Mouse (Mus musculus) cerebellum, adult 9-10 months (tissue): ENCODE measurements around the gene Pex5.
"Not testable (repeated sequence)": the region's sequence is repeated elsewhere in the genome, so short reads cannot be mapped to it uniquely, and the experiment has no call there.

Experiments used
- DNase-seq: peaks from one replicate; pipeline ENCODE4 v3.0.0; 2022

Gene Pex5

GRCm38 (mm10) chr6:124426604-124427003 is 11.7 kb upstream of the Pex5 start:
- no peak for DNase-seq

DNA sequence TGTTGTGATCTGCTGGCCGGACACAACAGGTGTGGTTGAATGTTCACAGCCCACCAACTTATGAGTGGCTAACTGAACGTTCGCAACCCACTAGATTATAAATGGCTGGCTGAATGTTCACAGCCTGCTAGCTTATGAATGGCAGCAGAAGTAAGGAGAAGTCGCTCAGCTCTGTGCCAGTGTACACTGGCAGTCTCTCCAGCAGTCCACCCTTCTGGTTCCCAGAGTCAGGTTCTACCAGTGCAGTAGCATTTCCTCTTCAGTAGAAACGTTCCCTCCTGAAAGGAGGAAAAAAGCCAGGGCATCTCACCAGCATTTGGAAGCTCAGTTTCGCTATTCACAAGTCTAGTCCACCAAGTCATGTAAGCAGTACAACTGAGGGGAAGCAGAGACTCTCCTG is 10.7 kb upstream of the Pex5 start:
- DNase-seq: no peak

DNA sequence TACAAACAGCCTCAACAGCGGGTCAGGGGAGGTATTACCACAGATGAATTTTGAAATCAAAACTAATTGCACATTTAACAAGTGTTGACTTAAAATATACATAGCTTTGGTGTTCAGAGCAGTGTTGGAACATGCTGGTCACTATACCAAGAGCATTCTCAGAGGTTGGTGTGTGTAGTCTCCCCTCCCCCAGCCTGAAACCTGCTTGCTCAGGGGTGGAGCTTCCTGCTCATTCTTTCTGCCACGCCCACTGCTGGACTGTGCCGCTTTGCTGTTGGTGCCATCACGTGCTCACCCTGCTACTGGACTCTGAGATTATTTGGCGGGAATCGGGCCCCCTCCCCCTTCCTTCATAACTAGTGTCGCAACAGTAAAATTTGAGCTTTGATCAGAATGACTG is 10.2 kb upstream of the Pex5 start:
- DNase-seq: not testable (repeated sequence)

GRCm38 (mm10) chr6:124424068-124424498 is 9.2 kb upstream of the Pex5 start:
- DNase-seq: no peak

DNA sequence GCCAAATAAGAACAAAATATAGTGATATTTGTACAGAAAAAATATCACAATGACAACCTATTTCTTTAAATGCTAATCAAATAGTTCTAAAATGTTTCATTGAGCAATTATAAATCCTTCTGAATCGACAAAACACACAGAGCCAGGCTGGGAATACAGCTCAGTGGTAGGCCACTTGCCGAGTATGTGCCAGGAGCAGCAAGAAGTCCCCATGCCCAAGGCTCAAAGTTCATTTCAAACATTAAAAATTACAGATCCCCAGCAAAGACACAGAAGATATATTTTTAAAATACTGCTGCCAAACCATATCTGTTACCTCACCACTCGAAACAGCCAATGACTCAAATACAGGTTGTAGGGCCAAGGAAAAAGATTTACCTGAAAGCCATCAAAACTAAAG is 3.8 kb upstream of the Pex5 start:
- no peak for DNase-seq

GRCm38 (mm10) chr6:124415347-124416088 is 651 bp upstream of the Pex5 start:
- peak; percentile 95 for DNase-seq

GRCm38 (mm10) chr6:124414150-124414926 is 529 bp downstream of the Pex5 start:
- DNase-seq: peak; percentile 76

GRCm38 (mm10) chr6:124413770-124414149 is 1.1 kb downstream of the Pex5 start:
- no peak for DNase-seq

GRCm38 (mm10) chr6:124408355-124408754 is 6.5 kb downstream of the Pex5 start:
- DNase-seq: no peak

DNA sequence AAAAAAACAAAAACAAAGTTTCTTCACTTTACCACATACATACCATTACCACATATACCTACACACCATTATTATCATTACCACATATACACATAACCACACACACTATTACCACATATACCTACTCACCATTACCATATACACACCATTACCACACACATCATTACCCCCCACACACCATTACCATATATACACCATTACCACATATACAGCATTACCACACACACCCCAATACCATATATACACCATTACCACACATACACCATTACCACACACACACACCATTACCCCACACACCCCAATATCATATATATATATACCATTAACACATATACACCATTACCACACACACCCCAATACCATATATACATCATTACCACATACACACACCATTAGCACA is 7.7 kb downstream of the Pex5 start:
- no peak for DNase-seq

GRCm38 (mm10) chr6:124406326-124406725 is 8.5 kb downstream of the Pex5 start:
- no peak for DNase-seq

DNA sequence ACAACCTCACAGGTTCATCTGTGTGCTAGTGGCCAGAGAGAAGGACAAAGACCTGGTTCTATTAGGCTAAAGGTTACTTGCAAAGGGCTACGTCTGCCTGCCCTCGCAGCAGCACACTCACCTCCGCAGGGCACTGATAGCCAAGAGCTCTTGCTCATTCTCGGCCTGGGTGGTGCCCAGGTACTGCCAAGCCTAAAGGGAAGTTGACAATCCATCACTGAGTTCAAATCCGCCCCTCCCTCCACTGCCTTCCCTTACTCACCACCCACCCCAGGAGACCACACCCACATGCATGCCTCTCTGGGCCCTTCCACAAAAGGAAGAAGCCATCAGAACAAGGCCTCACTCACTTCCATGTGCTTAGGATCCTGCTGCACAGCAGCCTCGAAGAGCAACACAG is 15.1 kb downstream of the Pex5 start:
- no peak for DNase-seq

DNA sequence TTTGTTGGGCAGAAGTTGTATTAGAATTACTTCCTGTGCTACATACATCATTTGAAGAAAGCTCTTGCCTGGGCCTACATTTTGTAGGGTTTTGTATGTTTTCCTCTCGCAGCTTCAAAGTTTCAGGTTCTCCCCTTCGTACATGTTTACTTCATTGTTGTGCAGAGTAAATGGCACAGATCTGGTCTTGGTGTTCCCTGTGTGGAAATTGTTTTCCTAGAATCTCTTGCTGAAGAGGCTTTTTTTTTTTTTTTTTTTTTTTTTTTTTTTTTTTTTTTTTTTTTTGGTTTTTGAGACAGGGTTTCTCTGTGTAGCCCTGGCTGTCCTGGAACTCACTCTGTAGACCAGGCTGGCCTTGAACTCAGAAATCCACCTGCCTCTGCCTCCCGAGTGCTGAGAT is 19.9 kb downstream of the Pex5 start:
- not testable (repeated sequence) for DNase-seq

DNA sequence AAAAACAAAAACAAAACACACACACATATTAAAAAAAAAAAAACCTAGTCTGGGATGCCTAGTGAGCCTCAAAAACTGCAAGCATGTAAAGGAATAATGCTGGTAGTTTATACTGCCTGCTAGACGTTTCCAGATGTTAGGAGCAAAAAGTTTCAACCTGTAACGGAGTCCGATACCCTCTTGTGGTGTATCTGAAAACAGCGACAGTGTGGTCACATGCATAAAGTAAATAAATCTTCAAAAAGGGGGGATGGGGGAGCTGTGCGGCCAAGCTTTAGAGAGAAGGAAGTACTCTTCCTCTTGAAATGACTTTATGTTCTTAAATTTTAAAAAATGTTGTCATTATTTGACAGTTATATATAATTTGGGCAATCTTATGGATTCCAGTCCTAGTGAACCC is 34.7 kb downstream of the Pex5 start:
- DNase-seq: no peak

- DNase-seq: peak; percentile 41
Observed at GRCm38 (mm10) chr6:124379331-124379730, 35.5 kb downstream of the Pex5 start.

DNA sequence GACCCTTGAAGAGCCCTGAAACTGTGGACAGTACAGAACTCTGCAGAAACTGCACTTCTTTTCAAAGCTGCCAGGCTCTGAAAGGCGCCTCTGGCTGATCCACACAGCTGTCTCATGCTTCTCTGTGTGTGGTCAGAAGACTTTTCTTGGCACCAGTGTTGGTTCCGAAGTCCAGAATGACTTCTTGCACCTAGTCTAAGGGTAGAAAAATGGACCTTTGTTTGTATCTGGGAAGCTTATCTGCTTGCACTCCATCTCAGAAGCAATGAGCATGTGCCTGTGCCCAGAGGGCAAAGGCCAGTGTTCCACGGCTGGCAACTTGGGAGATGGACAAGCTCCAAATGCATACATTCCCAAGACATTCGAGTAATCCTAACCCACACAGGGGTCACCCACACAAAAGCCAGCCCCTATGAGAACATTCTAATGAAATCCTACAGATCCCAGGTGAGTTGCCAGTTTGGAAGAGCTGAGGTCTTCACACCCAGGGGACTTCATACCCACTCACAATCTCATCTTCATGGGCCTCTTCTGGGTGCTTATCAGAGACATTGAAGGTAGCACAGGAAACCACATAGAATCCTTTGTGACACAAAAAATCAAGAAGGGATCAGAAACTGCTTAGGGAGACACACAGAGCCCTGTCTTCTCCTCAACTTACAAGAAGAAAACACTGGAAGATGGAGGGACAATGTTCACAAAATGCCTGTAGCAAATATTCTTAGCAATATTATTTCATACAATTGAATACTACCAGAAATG is 37.2 kb downstream of the Pex5 start:
- DNase-seq: no peak

DNA sequence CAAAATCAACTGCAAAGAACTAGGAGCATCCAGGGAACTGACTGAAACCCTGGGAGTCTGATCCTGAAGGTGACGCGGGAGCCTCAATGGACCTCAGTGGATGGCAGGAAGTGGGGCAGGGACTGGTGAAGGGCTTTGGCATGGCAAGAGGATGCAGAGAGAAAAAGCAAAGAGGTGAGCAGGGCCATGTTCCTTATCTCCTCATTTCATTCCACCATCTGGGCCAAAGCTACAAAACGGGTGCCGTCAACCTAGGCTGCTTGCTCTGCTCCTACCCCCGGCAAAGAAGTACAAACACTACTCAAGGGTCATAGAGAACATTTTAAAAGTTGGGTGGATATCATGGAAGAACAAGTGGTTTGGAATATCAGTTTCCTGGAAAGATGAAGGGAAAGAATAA is 38.6 kb downstream of the Pex5 start:
- DNase-seq: no peak

GRCm38 (mm10) chr6:124375435-124375884 is 39.4 kb downstream of the Pex5 start:
- DNase-seq: no peak

DNA sequence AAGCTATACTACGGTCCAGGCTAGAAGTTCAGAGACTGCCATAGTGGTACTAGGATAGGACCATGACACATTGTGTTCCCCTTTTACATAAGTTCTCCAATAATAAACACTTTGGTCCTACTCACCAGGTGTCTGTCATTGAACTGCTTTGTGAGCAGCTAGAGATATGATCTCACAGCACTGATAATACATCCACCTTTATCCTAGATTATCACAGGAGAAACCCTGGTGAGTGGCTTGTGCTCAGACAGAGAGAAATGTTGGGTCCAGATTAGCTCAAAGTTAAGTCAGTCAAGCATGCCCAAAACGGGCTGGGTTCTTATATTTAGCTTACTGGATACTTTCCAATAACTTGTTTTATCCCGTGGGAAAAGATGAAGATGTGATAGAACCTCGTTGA is 40.2 kb downstream of the Pex5 start:
- DNase-seq: no peak

DNA sequence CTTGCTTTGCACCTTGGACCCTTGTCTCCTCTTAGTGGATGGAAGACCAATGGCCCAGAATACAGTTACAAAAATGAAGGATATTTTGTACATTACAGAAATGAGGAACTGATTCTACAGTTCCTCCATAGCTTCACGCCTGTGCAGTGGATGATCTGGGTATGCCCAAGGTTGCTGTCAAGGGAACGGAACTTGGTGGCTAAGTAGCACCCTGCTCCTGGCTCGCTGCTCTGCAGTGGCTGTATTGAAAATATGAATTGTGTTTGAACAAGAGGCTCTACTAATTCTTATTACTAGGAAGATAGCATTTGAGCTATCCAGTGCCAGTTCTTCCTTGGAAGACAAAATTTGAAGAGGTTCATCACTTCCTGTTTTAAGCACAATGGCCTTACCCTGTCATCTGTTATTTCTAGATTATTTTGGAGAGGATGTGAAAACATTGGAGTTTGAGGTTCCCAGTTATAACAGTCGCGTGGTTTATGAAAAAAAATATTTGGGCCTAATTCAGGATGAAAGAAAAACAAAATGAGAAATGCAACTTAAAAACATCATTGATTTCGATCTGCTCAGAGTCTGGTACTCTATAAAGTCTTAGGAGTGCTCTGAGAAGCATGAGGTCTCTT is 41.2 kb downstream of the Pex5 start:
- no peak for DNase-seq

DNA sequence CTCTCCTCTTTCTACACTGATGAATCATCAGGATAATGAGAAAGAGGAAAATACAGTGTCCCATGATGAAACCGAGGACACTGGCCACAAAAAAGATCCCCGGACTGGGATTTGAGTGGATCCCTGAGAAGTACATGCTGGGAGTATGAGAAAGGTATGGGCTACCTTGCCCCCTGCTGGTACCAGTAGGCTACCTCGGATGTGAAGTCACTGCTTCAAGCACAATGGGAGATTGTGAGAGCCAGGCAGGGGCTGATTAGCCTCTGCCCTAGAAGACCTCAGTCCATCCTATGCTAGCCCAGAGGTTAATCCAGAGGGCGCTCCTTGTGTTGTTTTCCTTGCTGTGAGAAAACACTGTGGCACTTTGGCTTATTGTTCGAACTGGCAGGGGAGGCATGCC is 50.5 kb downstream of the Pex5 start:
- DNase-seq: no peak

DNA sequence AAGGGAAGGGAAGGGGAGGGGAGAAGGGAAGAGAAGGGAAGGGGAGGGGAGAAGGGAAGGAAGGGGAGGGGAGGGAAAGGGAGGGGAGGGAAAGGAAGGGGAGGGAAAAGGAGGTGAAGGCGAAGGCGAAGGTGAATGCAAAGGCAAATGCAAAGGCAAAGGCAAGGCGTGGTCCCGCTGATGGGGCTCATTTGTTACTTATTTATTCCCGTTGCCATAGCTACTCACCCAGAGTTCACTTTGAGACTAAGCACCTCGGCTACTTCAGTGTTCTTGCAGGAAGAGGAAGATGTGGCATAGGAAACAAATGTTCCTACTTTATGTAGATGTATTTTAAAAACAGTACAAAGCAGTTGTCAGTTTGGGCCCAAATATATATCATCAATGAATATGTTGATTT is 54.3 kb downstream of the Pex5 start:
- no peak for DNase-seq

- no peak for DNase-seq
Observed at GRCm38 (mm10) chr6:124358953-124359352, 55.9 kb downstream of the Pex5 start.
